Mouse (Mus musculus): Measurements from ENCODE around the gene Mrps15. TPM values are rescaled to one million over a fixed set of nuclear protein-coding genes. Genes with fewer than 3 reads are reported as not detected.

The Mrps15 gene
- 10 to 100 TPM; 78.7 to 80.8 TPM for total RNA-seq (2021)
- long read RNA-seq, experiment 1, transcript Mrps15-201 (8 exons, 937 nt): major isoform, 92 of 95 reads
- long read RNA-seq, experiment 1, partial matches to known transcripts: 1 of 95 reads
- long read RNA-seq, experiment 1, other reads (novel, unspliced or antisense): 2 of 95 reads
- long read RNA-seq, experiment 2, transcript Mrps15-201 (8 exons, 937 nt): major isoform, 62 of 67 reads
- long read RNA-seq, experiment 2, partial matches to known transcripts: 1 of 67 reads
- long read RNA-seq, experiment 2, other reads (novel, unspliced or antisense): 3 of 67 reads

- peak; percentile 91 to 92 for DNase-seq
Measured at GRCm38 (mm10) chr4:126046851-126047585, at the start of gene Mrps15. Mrps15 (plus strand) TSS chr4:126046925.

DNA sequence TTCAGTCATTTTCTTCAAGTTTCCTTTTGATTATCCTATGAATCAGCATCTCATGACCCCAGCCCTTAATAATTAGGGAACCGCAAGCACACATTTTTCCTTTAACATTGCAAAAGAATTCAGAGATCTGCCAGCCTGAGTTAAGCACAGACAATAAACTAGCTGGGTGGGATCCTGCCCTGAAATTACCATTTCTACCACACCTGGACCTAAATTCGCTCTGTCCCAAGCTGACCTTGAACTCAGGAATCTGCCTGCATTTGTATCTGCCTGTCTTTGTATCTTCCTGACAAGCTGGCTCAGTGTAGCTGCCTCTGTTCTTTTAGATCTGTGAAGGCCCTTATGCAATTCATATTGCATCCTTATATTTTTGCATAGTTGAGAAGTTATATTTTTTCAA is 48.9 kb upstream of the Mrps15 start:
- no peak for DNase-seq

DNA sequence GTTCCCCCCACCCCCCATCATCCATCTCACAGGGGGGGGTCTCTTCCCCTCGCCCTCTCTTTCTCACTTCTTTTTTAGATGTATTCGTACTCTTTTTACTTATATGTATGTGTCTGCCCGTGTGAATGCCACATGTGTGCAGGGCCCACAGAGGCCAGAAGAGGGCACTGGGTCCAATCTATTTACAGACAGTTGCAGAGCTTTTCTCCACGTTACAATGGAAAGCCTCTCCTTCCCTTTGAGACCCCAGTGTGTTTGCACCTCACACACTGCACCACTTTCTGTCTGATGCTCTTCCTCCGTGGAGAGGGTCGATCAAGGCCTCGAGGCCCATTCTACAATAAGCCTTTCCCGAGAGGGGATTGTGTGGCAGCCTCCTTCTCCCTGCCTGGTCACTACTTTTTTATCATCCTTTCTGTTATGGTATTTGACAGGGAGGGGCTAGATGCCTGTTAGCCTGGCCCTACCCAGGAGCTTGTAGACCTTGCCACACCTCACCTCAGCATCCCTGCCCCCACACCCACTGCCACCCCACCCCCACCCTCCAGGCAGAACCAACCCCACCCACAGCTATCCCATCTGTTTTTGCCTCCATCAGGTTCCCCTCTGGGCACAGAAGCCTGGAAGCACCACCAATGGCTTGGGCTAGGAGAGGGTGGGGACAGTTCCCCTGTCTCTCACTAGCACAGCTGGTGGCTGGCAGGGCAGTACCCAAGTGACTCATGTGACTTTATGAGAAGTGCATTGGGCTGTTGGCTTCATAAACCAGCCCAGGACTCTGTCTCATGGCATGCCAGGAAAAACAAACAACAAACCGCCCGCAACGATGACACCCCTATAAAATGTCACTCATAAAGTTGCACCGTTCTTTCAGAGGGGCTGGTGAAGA is 45.2 kb upstream of the Mrps15 start:
- no peak for DNase-seq

- no peak for DNase-seq
Measured at GRCm38 (mm10) chr4:126017676-126018332, 28.9 kb upstream of the Mrps15 start.

- DNase-seq: peak in 1 of 2 experiments; percentile 57
Measured at GRCm38 (mm10) chr4:126018966-126019538, 27.7 kb upstream of the Mrps15 start.

GRCm38 (mm10) chr4:126024303-126024900 is 22.3 kb upstream of the Mrps15 start, which contains the start of gene Csf3r:
Csf3r (plus strand) TSS chr4:126024550.
- DNase-seq: peak in 1 of 2 experiments; percentile 20

DNA sequence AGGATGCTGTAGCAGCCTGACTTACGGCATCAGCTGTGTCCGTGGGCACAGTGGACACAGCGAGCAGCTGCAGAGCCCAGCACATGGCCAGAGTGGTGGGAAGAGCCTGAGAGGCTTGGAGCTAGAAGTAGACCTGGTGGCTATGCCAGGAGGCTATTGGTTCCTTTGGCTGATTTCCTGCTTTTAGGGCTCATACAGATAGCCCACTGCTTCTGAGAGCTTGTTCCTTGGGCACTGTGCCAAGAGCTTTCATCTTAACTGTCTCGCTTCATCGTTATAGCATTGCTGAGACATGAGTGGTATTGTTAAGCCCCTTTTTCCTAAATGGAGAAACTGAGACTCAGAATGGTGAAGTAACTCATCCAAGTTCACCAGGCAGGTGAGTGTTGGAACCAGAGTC is 20.9 kb upstream of the Mrps15 start:
- no peak for DNase-seq

GRCm38 (mm10) chr4:126027980-126028379 is 18.7 kb upstream of the Mrps15 start:
- no peak for DNase-seq

DNA sequence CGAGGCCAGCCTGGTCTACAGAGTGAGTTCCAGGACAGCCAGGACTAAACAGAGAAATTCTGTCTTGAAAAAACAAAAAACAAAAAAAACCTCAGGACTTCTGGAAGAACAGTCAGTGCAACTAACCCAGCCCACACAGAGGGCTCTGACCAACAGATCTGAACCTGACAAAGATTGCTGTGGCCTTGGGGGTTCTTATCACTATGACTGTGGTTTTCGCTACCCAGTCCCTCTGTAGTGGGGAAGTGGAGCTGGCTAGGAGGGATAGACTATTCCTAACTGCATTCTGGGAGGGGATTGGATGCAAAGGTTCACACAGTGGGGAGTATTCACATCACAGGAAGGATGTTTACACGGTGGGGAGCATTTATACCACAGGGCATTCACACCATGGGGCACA is 17.7 kb upstream of the Mrps15 start:
- DNase-seq: no peak

DNA sequence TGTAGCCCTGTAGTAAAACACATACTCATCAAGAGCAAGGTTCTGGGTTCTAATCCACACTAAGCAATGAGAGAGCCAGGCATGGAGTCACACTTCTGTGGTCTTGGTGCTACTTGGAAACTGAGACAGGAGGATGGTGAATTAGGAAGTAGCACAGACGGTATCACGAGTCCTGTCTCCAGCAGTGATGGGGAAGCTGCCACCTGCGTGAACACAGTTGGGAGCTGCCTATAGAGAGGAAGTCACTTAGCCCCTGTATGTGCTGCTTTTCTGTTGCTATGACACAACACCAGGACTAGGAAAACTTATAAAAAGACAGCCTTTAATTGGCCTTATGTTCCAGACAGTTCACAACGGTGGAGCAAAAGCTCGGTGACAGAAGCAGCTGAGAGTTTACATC is 16.0 kb upstream of the Mrps15 start:
- DNase-seq: no peak

GRCm38 (mm10) chr4:126035413-126035812 is 11.3 kb upstream of the Mrps15 start:
- no peak for DNase-seq

DNA sequence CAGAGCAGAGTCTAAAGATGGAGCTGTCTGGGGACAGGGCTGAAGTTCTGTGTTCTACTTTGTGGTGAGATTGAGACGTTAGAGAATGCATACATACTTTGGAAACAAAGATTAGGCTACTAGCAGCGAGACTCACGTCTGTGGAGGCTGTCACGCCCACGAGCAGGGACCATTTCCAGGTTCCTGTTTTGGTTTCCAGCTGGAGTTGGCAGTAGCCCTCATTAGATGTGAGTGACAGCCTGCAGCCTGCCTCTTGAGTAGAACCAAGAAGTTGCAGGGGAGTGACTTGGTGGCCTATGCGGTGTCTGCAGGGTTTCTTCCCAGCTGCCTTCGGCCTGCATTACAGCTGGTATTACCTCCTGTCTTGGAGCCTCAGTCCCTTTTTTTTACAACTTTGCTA is 4.9 kb downstream of the Mrps15 start:
- peak; percentile 26 to 51 for DNase-seq

DNA sequence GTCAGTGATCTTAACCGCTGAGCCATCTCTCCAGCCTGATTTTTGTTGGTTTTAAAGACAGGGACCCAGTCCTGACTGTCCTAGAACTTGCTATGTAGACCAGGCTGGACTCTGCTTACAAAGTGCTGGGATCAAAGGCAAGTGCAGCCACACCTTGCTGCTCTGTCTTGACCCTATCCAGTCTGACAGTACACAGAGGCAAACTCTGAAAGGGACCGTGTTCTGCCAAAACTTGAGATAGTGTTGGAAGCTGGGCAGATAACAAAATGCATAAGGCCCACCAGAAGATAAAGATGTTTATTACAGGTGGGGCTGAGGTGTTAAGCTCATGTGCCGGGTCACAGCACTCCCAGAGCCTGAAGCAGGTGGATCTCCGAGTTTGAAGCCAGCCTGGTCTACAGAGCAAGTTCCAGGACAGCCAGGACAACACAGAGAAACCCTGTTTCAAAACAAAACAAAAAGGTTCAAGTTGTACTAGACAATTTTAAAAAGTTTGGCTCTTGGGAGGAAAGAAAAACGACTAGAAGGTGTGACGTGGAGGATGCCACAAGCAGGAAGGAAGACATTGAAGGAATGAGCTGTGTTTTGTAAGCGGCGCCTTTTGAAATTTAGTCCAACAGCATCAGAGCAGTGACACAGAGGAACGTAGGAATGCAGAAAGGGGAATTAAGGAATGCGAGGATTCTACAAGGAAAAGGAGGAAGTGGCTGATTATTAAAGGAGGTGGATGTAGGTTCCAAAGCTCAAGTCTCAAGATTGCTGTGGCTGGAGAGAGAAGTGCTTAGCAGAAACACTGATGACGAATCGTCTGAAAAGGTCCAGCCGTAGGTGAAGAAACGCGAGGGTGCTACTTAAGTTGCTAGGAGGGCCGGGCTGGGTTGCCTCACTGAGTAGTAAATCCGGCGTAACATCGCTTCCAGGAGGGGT is 10.7 kb downstream of the Mrps15 start:
- DNase-seq: no peak

- DNase-seq: peak; percentile 91 to 93
Measured at GRCm38 (mm10) chr4:126058134-126058996, 11.6 kb downstream of the Mrps15 start, which contains the start of gene Oscp1. Oscp1 (plus strand) TSS chr4:126058565.

GRCm38 (mm10) chr4:126058997-126059362 is 12.3 kb downstream of the Mrps15 start:
- DNase-seq: no peak

DNA sequence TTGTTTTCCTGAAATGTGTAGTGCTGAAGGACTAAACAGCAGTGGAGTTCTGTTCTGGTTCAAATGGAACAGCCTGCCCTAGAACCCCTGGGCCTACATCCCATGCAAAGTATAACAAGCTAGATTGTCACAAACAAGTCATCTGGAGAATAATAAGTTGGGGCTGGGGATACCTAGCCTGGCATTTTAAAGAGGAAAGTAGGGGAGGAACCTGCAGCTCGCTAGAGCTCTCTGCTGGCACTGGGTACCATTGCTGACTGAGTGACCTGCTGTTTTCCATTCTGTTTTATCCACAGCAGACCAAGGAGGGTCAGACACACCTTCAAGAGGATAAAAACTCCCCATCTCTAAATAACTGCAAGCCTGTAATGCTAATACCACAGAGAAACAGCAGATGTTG is 16.1 kb downstream of the Mrps15 start:
- no peak for DNase-seq

DNA sequence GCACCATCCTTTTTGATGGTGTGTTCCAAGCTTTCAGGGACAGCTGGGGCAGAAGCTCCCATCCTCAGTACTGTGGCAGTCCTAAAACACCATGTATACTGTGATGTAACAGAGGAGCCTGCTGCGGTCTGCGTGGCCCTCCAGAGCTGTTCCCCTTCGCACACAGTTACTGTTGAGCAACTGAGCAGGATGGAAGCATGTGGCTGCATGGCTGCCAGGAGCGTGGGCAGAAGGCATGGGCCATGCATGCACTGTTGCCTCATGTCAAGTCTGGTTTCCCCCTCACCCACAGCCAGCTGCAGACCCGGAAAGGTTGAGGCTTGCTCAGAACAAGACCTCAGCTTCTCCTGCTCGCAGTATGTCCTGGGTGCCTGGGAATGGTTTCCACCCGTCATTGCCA is 18.5 kb downstream of the Mrps15 start:
- no peak for DNase-seq

DNA sequence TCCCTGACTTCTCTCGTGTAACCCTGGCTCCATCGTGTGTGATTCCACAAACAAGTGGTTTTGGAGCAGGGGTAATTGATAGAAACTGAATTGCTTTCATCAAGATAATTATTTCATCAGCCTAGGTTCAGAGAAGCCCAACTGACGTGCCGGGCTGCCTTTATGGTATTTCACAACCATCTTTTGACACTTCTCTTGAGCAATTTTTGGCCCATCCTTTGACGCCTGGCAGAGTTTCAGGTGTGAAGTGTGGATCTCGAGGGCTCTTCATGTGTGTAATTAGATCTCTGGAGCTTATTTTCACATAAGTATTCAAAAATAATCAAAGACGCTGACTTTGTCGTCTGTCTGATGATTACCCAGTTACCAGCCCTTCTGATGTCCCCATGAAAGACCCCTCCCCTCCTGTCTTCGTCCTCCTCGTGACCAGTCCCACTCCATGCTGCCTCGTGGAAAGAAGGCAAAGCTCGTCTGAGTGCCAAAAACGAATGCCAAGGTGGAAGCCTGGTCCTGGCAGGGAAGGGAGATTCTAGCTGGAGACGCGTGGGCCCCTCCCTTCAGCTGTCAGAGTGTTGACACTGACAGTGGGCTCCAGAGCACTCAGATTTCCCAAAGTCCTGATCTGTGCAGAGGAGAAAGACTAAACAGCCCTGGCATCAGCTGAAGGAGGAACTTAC is 20.8 kb downstream of the Mrps15 start:
- peak; percentile 54 to 59 for DNase-seq

Data from heart, adult 18-20 months (tissue).